Mouse (Mus musculus) adrenal gland, adult 18-20 months (tissue): ENCODE results near the gene Chit1. TPM values are rescaled to one million over a fixed set of nuclear protein-coding genes. Genes with fewer than 3 reads are reported as not detected.
A peak's percentile ranks its signal among the peaks of the same experiment; 100 is the strongest.

Experiments used
- DNase-seq, 2 experiments: peaks; one replicate each; pipeline ENCODE4 v3.0.0; 2021 to 2022; ENCODE audit warnings: low spot score in 2 of 2
- total RNA-seq, 2 experiments: library from RNA; stranded (reverse); gene quantifications; 1 replicate in 1 of 2; 2 replicates in 1 of 2; pipeline ENCODE4 v1.2.3; 2021

The Chit1 gene
- total RNA-seq, 2 experiments from 2014 or later: not detected

DNA sequence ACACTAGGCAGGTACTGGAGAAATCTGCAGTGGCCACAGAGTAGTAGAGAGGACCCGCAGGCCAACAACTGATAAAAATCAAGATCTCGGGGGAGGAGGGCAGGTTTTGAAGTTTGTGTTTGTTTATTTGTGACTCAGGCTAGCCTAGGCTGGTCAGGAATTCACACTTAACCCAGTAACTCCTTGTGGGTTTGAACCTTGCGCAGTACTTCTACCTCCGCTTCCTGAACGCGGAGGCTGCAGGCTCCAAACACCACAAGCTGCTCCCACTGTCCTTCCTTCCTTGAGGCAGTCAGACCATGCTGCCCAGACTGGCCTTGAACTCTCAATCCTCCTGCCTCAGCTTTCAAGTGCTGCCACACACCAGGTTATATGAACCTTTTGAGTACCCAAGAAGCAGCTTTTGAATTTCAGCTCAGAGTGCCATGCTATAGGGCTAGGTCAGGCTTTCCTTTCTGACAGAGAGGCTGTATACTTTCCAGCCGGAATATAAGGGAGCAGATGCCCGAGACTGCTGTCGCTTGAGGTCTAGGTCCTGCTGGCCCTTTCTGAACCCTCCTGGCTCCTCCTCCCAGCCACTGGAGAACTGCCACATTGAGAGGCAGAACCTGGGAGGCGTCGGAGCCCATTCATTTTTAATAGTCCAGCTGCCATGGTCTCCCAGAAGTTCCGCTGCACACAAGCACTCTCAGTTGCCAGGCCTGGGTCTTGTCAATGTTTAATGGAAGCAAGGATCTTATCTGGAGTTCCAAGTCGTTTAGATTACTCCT is 12.9 kb upstream of the Chit1 start:
- peak in 1 of 2 experiments; percentile 30 for DNase-seq

DNA sequence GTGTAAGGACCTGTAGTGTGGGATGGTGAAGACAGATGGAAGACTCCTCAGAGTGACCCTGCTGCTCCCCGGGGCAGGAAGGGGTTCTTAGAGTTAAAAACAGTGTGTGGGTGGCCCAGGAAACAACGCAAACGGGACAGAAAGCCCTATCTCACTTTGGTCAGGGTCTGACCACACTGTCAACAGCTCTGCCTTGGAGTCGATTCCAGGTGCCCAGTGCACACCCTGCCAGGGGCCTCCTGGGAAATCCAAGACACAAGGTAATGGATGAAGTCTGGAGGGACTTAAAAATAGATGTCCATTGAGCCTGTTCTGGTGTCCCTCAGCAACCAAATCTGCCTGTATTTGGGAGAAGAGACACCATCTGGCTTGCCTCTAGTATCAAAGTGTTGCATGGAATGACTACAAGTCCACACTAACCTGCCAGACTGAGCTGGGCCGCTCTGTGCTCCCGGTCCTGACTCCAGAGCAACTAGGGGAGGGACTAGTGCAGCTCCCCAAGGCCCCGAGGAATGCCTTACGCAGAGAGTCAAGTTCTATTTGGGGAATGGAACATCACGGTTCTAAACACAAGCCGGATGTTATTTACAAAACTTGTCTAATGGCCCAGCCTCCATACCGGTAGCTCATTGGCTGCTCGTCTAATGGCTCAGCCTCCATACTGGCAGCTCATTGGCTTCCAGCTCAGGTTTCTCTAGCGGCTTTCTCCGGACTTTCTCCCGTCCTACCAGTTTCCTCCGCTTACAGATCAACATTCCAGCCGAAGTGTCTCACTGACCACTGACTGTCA is 12.1 kb upstream of the Chit1 start:
- peak; percentile 74 to 78 for DNase-seq

DNA sequence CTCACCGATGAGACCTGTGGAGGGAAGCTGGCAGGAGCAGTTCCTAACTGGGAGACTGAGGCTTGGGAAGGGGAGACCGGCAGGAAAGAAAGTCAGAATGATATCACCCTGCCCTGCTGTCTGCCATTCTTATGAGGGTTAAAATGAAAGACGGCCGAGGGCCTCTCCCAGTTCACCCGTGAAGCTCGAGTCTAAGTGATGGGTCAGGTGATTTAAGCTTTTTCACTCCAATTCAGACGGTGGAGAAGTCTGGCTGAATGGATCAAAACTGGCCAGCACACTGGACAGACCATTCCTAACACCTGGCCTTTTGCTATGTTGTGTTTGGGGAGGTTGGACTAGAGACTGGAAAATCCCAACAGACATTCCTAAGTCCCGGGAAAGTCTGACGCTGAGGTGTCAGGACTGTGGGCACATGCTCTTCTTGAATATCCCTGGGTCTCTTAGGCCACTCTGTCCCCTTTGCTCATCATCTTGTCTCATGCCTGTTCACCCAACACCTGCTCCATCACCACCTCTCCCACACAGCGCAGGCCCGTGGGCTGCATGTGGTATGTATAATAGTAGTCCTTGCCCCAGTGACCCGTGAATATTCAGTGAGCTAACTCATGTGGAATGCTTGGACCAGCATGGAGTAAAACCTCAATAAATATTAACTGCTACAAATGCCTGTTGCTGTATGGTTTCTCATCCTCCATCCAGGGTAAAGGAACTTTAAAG is 11.4 kb upstream of the Chit1 start:
- no peak for DNase-seq

DNA sequence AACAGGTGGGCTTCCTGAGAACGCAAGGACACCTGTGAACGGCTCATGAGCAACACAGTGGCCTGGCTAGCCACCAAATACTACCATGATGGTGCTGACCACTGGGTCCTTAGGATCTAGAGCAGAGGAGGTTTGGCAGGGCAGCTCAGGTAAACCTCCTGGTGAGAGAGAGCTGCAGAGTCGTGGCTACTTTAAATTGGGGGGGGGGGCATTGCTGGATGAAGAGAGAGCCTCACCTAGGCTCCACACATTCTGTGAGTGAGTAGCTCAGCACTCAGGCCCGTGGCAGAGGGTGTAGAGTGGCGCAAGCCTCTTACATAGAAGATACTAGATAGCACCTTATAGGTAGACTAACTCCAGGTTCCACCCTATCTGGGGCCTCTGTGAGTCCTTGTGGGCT is 10.6 kb upstream of the Chit1 start:
- no peak for DNase-seq

DNA sequence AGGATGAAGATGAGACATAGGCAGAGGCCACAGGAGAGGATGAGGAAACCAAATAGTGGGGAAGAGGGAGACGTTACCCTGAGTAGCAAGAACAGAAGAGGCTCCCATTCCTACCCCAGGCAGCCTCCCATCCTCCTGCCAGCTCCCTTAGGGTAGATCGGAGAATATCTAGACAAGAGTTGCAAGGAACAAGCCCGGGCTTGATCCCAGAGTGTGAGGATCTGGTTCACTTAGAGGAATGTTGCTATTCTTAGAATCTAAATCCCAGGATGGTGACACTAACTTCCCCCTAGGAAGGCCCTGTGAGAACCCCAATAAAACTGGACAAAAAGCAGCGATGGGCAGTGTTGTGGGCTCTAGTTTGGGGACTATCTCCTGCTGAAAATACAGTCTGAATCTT is 10.1 kb upstream of the Chit1 start:
- DNase-seq: no peak

DNA sequence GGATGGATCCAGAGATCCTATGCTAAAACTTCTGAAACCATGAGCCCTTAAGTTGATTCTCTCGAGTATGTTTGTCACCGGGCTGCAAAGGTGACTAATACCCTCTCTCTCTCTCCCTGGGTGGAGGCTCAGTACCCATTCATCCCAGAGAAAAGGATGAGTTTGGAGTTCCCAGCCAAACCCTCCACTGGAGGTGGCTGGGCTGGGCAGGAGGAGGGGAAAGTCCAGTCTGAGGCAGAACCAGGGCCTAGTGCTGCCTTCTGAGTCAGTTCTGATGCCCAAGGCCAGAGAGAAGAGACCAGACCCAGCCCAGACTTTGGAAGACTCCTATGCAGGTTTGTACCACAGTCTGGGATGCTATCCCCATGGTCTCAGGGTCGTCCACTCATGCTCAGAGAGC is 9.4 kb upstream of the Chit1 start:
- no peak for DNase-seq

DNA sequence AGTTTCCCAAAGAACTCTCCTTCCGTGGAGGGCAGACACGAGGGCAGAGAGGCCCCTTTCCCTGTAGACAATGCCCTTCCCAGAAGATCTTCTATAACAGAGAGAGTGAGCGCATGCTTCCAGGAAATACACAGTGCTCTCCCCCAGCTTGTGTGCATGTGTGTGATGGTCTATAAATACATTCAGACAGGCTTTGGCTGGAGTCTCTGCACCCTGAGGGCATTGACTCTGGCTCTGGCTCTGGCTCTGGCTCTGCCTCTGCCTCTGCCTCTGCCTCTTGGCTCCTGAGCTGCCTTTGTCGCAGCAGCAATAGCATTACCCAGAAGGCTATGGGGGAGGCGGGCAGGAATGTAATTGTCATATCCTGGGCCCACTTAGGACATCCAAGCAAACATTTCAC is 7.2 kb upstream of the Chit1 start:
- no peak for DNase-seq

DNA sequence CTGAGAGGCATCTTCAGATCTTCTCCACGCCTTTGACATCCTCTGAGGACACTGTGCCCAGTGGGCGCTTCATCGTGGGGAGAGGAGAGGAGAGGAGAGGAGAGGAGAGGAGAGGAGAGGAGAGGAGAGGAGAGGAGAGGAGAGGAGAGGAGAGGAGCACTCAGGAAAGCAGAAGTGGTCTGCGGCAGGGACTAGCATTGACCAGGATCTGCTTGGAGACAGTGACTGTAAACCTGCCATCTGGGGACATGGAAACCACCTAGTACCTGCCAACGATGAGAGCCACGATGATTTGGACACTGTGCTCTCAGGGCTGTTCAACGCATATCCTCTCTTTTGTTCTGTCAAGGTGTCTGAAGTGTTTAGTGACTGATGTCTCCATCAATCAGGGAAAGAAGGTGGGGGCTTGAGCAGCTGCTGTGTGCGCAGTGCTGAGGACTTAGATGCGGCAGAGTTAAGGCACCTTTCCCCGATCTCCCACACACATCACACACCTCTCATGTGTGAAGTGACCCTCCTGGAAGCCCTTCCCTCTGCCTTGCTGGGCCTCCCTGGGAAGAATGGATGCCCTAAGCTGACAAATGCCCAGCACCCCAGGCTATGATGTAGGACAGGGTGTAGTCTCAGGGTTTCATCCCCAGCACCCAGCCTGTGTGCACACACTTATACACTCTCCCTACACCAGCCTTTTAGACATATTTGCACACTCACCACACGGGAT is 5.8 kb upstream of the Chit1 start:
- DNase-seq: no peak

DNA sequence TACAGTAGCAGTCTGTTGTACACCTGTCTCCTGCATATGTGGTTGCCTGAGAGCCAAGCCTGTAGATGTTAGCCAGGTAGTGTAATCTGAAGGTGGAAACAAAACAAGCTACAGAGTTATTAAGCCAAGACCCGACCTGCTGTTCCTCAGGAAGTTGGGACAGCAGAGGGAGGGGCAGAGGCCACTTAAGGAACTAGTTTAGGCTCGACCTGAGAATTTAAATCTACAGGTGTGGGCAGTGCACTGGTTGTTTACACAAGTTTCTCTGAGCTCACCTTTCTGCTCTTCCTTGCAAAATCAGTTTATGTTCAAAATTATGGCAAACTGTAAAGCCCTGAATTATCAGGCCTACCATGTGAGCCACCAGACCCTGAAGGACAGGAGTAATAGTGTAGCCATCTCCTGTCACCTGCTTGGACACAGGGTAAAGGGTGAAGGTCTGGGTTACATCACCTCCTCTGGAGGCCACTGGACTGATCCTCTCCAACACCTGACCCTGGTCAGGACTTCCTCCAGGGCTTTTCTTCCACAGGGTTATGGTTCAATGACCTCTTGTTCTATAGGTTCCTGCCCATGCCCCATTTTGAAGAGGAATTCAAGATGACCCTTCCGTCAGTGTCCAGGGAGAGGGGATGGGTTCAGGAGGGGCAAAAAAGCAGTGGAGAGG is 5.1 kb upstream of the Chit1 start:
- no peak for DNase-seq

DNA sequence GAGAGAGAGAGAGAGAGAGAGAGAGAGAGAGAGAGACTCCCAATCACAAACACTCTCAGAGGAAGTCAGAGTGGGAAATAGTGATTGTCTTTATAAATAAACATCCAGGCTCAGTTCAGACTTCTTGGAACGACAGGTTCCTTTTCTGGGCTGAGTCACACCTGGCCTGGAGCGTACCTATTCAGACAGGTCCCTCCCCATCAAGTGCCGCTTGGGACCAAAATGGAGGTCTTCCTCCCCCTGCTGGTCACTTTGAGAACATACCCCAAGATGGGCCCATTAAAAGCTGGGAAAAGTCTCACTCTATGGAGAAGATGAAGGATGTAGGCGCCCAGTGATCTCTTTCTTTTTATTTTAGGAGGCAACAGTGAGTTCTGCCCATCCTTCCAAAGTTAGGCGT is 4.3 kb upstream of the Chit1 start:
- peak in 1 of 2 experiments; percentile 72 for DNase-seq

DNA sequence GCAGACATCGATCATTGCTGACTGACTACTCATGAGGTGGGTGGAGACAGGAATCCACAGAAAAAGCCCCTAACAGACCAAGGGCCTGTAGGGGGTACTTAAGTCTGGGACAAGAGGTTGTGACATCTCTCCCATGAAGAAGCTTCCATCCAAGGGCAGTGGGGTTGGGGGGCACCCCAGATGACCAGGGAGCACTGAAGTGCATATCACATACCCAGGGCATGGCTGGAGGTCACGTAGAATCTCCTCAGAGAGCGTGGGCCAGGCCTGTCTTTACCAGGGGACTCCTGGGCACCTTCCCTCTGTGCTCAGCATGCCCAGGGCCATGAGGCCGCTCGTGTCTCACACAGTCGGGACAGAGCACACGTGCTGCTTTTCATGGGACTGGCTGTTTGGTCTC is 3.3 kb upstream of the Chit1 start:
- no peak for DNase-seq

DNA sequence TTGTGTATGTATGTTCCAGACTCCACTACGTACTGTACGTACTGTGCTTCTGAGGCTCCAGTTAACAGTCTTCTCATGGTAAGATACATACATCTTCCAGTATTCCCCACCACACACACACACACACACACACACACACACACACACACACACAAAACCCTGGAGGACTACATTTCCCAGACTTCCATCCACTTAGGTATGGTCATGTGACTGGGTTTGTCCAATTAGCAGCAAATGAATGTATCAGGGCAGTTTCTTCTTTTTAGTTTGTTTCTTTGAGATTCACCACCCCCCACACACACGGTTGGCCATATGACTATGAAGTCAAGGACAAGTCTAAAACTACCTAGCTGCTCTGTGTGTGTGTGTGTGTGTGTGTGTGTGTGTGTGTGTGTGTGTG is 1.0 kb upstream of the Chit1 start:
- DNase-seq: no peak

DNA sequence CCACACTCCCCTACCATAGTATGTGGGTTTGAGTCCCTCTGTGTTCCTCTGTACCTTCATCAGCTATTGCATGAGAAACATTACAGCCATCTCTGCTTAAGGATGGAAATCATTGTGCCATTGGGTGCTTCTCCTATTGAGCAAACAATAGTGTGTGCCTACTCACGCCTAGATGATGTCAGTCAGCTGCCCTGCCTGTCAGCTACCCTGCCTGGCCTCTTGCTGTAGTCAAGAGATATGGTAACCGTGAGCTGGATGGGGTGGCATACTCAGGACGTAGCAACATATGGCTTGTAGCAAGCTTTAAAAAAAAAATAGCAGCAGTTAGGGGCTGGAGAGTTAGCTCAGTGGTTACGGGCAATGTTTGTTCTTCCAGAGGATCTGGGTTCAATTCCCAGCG is 593 bp upstream of the Chit1 start:
- DNase-seq: no peak

DNA sequence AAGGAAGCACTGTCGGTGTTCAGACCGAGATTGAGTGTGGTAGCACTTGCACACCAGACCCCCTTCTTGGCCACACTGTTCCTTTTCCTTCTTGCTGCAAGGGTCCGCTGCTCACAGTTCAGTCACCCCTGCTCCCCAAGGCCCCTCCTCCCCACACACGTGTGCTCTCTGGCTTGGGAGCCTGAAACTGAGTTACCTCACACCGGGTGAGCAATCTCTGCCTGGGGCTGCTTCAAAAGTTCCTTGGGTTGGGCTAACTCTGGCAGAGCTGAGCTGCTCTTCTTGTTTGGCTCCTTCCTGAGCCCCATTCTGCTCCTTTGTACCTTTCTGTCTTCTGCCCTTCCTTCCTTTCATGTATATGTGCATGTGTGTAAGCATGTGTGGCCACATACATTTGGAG is 2.5 kb downstream of the Chit1 start:
- DNase-seq: no peak

DNA sequence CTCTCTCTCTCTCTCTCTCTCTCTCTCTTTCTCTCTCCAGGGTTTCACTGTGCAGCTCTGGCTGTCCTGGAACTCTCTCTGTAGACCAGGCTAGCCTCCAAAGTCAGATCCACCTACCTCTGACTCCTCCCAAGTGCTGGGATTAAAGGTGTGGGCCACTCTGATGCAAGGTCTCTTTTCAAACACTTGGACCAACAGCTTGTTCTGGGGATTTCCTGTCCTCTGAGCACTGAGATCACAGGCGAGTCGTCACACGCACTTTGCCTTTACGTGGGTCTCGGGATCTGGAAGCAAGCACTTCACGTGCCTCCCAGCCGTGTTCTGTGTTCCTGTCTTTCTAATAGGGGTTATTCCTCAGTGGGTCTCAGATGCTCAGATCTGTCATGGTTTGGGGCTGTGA is 3.0 kb downstream of the Chit1 start:
- DNase-seq: no peak

DNA sequence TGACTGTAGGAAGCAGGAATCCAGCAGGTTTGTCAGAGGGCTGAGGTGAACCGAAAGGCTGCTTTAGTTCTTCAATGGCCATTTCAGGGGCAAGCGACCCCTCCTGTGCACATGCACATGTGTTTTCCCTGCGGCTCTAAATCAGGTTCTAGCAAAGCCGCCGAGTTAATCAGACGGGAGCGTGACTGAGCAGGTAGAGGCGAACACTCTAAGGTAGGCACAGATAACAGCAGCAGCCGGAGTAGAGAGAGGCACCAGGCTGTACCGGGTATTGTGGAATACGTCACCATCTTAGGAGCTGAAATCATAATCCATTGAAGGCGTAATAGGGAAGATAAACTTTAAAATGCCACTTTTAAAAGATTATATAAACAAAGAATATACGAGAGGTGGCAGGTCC is 3.7 kb downstream of the Chit1 start:
- DNase-seq: no peak

DNA sequence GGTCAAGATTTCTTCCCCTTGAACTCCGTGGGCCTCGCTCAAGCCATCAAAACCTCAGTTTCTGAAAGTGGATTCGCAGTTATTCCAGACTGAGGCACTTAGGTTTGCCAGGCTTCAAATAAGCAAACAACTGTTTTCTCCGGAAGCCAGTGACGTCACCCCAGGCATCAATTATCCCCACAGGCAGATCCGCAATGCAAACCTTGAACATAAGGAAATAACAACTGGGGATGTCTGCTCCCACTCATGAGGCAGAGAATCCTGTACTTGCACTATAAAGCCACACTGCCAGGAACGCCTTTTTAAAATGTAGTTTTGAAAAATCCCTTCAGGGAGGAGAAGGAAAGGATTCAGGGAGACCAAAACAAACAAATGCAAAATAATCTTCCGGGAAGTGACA is 4.4 kb downstream of the Chit1 start:
- no peak for DNase-seq

DNA sequence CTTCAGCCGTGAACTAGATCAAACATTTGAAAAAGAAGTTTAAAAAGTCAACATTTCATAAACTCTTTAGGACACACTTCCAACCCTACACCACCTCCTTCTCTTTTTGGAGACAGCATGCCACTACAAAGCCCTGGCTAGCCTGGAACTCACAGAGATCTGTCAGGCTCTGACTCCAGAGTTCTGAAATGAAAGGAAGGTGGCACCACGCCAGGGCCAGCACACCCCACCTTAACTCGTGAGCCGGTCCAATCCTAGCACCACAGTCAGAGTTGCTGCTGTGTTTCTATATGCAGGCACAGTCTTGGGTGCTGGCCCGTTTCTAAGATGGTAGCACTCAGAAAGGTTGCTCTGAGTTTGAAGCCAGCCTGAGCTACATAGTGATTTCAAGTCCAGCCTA is 6.1 kb downstream of the Chit1 start:
- DNase-seq: no peak

DNA sequence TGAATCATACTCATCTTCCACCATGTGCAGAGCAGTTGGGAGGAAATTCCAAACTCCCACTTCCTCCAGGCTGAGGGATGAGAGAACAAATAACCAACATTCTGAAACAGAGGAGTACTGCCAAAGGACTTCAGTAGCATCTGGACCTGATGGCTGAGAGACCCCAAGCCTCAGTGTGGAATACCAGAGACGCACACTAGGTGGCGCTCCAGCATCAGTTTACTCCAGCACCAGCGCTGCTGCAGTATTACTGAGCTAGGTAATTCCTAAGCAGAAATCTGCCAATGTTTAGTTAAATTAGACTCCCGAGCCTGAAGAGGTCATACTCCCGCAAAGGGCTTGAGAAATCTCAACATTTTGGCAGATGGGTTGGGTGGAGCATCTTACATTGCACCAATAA is 9.1 kb downstream of the Chit1 start:
- peak; percentile 84 to 86 for DNase-seq

DNA sequence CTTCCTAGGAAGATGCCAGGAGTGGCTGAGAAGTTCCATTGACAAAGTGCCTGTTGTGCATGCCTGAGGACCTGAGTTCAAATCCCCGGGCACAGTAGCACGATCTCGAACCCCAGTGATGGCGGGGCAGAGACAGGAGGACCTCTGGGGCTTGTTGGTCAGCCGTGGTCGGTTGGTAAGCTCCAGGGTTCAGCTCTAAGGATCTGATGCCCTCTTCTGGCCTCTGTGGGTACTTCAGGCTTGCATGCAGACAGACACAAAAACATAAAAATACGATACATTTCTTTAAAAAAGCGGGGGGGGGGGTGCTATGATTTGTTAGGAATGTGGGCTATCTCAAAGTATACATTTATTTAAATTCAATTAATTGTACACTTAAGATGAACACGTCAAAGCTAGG is 11.2 kb downstream of the Chit1 start:
- DNase-seq: peak in 1 of 2 experiments; percentile 36

DNA sequence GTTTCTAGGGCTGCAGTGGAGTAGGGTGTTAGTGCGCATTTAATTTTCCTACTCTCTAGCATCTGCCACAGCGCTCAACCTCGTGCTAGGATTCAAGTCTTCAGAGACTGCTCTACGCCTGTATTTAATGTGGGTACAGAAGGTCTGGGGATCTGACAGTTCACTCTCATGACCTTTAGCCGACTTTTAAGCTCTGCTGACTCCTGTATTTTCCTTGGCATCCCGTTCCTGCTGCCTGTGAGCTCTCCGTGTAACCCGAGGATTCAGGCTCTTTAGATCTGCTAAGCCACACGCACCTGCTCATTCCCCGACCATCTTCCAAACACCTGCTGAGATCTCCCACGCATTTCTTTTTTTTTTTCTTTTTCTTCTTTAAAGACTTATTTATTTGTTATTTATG is 22.3 kb downstream of the Chit1 start:
- DNase-seq: no peak
